Mouse (Mus musculus) kidney, adult 9 months (tissue): ENCODE data around the gene Actn1.

ENCODE experiments used
- DNase-seq: peaks from one replicate; pipeline ENCODE4 v3.0.0; 2022

Actn1 gene

GRCm38 (mm10) chr12:80259216-80260055, 735 bp downstream of the Actn1 start:
- peak; percentile 61 for DNase-seq

GRCm38 (mm10) chr12:80258520-80259215, 1.5 kb downstream of the Actn1 start:
- DNase-seq: peak; percentile 16

GRCm38 (mm10) chr12:80251978-80252377, 8.2 kb downstream of the Actn1 start:
- no peak for DNase-seq

GRCm38 (mm10) chr12:80251554-80251953, 8.6 kb downstream of the Actn1 start:
- no peak for DNase-seq

GRCm38 (mm10) chr12:80249539-80249938, 10.6 kb downstream of the Actn1 start:
- DNase-seq: no peak

- DNase-seq: no peak
Measured at GRCm38 (mm10) chr12:80247067-80247466, 13.1 kb downstream of the Actn1 start.

GRCm38 (mm10) chr12:80246505-80246904, 13.7 kb downstream of the Actn1 start:
- peak; percentile 39 for DNase-seq

- DNase-seq: no peak
Measured at GRCm38 (mm10) chr12:80244755-80245154, 15.4 kb downstream of the Actn1 start.

- DNase-seq: no peak
Measured at GRCm38 (mm10) chr12:80244127-80244526, 16.0 kb downstream of the Actn1 start.

GRCm38 (mm10) chr12:80243335-80243734, 16.8 kb downstream of the Actn1 start:
- DNase-seq: no peak

- DNase-seq: no peak
Measured at GRCm38 (mm10) chr12:80239445-80239844, 20.7 kb downstream of the Actn1 start.

GRCm38 (mm10) chr12:80238523-80238922, 21.6 kb downstream of the Actn1 start:
- no peak for DNase-seq

GRCm38 (mm10) chr12:80235295-80235694, 24.9 kb downstream of the Actn1 start:
- no peak for DNase-seq

GRCm38 (mm10) chr12:80234226-80234625, 25.9 kb downstream of the Actn1 start:
- no peak for DNase-seq

- no peak for DNase-seq
Measured at GRCm38 (mm10) chr12:80232840-80233218, 27.3 kb downstream of the Actn1 start.

GRCm38 (mm10) chr12:80232076-80232839, 27.9 kb downstream of the Actn1 start:
- DNase-seq: no peak

- DNase-seq: no peak
Measured at GRCm38 (mm10) chr12:80231317-80231716, 28.9 kb downstream of the Actn1 start.

GRCm38 (mm10) chr12:80230854-80231253, 29.3 kb downstream of the Actn1 start:
- DNase-seq: no peak

- peak; percentile 91 for DNase-seq
Measured at GRCm38 (mm10) chr12:80230111-80230700, 30.0 kb downstream of the Actn1 start.

- no peak for DNase-seq
Measured at GRCm38 (mm10) chr12:80229010-80229800, 31.0 kb downstream of the Actn1 start.

- DNase-seq: no peak
Measured at GRCm38 (mm10) chr12:80228356-80228755, 31.8 kb downstream of the Actn1 start.

GRCm38 (mm10) chr12:80227835-80228234, 32.3 kb downstream of the Actn1 start:
- peak; percentile 32 for DNase-seq
